Comparison of ENCODE assay signal across 29 mouse cellular contexts in genomic region chr11:100019466-100019865, GRCm38 (mm10). TPM values are rescaled to one million over a fixed set of nuclear protein-coding genes. Genes with fewer than 3 reads are reported as not detected.
DNase-seq lines count a peak whose midpoint lies in the region; ATAC-seq and TF ChIP-seq lines count a peak whose summit lies in the region.
"Had no signal": no experiment of that assay in that cellular context is flagged by ENCODE, and none has a peak within 500 bp of the region (broad histone marks: within the 10 kb centered on the region; RNA-seq: fewer than 3 reads in every experiment).

No protein-coding gene starts in this region.

- ATAC-seq in intestine, embryonic 14.5 days (replicated peaks; ENCODE audit: low FRiP score, low TSS enrichment, low read depth), result no peak
- ATAC-seq in intestine, embryonic 16.5 days, result no peak
- peak; percentile 44; the same call in 1 of the 2 replicates for ATAC-seq in lung, postnatal 0 days
- no peak for ATAC-seq in activated CD4-positive, CD25-positive, alpha-beta regulatory T cell, adult 4 months
- ATAC-seq: CD4-positive, CD25-positive, alpha-beta regulatory T cell, adult 4 months; Patski had no signal

- no peaks in the 10 kb centered on the region for H3K9me3 ChIP-seq in intestine, embryonic 14.5 days (ENCODE audit: control insufficient read depth, low read length)
- no peaks in the 10 kb centered on the region for H3K9me3 ChIP-seq in intestine, embryonic 16.5 days (ENCODE audit: control insufficient read depth, low read length)
- H3K9me3 ChIP-seq in lung, postnatal 0 days (ENCODE audit: low read length), result no peaks in the 10 kb centered on the region

- H3K9ac ChIP-seq in intestine, embryonic 14.5 days (ENCODE audit: low read length), result no peak overlapping the region
- no peak overlapping the region for H3K9ac ChIP-seq in intestine, embryonic 16.5 days (ENCODE audit: low read depth, low read length)
- H3K9ac ChIP-seq in lung, postnatal 0 days (replicated peaks; ENCODE audit: low read depth), result no peak overlapping the region

- no peak overlapping the region for H3K27ac ChIP-seq in intestine, embryonic 14.5 days (ENCODE audit: low read depth)
- no peak overlapping the region for H3K27ac ChIP-seq in intestine, embryonic 16.5 days (ENCODE audit: low read length)
- no peak overlapping the region for H3K27ac ChIP-seq in lung, postnatal 0 days (ENCODE audit: low read length)

- DNase-seq in heart, adult 11 months, result peak; percentile 56
- no peak for DNase-seq in heart, postnatal 36 days
- peak; percentile 15 for DNase-seq in intestine, embryonic 14.5 days (ENCODE audit: low spot score)
- DNase-seq in lung, postnatal 0 days (ENCODE audit: low spot score), result peak; percentile 79
- no peak for DNase-seq in lung, postnatal 36 days
- DNase-seq in adipocyte (ENCODE audit: low spot score), result peak; percentile 47
- DNase-seq: adrenal gland, adult 2 months; adrenal gland, adult 8-10 months; adrenal gland, postnatal 10 days; adrenal gland, postnatal 14 days; adrenal gland, postnatal 25 days; adrenal gland, postnatal 36 days; B cell, adult 2 months; cerebellum, adult 11 months; cerebellum, adult 11-12 months; cerebellum, adult 18-20 months; cerebellum, adult 2 months had no signal

- no peaks in the 10 kb centered on the region for H3K4me1 ChIP-seq in intestine, embryonic 14.5 days (replicated peaks; ENCODE audit: control insufficient read depth, insufficient read depth, low read length)
- no peaks in the 10 kb centered on the region for H3K4me1 ChIP-seq in intestine, embryonic 16.5 days (ENCODE audit: control insufficient read depth, insufficient read depth, low read length)
- H3K4me1 ChIP-seq in lung, postnatal 0 days (ENCODE audit: insufficient read depth, low read depth, low read length), result 0 out of 2 replicates have a peak, but pooled peaks cover 3% of the 10 kb centered on the region

- H3K36me3 ChIP-seq in intestine, embryonic 14.5 days (ENCODE audit: control insufficient read depth, insufficient read depth, low read length), result no peaks in the 10 kb centered on the region
- H3K36me3 ChIP-seq in intestine, embryonic 16.5 days (ENCODE audit: control insufficient read depth, insufficient read depth, low read length), result no peaks in the 10 kb centered on the region
- no peaks in the 10 kb centered on the region for H3K36me3 ChIP-seq in lung, postnatal 0 days (ENCODE audit: insufficient read depth, low read length)
- H3K36me3 ChIP-seq: G1E had no signal

- H3K4me3 ChIP-seq in intestine, embryonic 14.5 days (ENCODE audit: low read depth, low read length), result no peak overlapping the region
- no peak overlapping the region for H3K4me3 ChIP-seq in intestine, embryonic 16.5 days (ENCODE audit: low read length)
- H3K4me3 ChIP-seq in lung, postnatal 0 days (ENCODE audit: low read depth, low read length), result no peak overlapping the region

- no peak for TF ChIP-seq CTCF in lung, postnatal 0 days (IDR thresholded peaks at IDR 0.05)

- intact Hi-C loops in heart, postnatal 36 days (cut with DNase I), result no loop called here

- 87% methylated on average over 1 of the region's 1 CpGs for WGBS in intestine, embryonic 14.5 days
- WGBS in intestine, embryonic 16.5 days, result 88% methylated on average over 1 of the region's 1 CpGs
- 64% methylated on average over 1 of the region's 1 CpGs for WGBS in lung, postnatal 0 days

- H3K4me2 ChIP-seq in intestine, embryonic 14.5 days (ENCODE audit: low read length), result no peak overlapping the region
- no peak overlapping the region for H3K4me2 ChIP-seq in intestine, embryonic 16.5 days (ENCODE audit: low read depth, low read length)
- H3K4me2 ChIP-seq in lung, postnatal 0 days (replicated peaks; ENCODE audit: low read depth, low read length), result no peak overlapping the region

- TF ChIP-seq EP300 in lung, postnatal 0 days (IDR thresholded peaks at IDR 0.05), result 0 out of 2 replicates have a peak, but pooled peaks have one; percentile 14

- H3K27me3 ChIP-seq in intestine, embryonic 14.5 days (replicated peaks; ENCODE audit: control insufficient read depth, insufficient read depth, low read length), result no peaks in the 10 kb centered on the region
- H3K27me3 ChIP-seq in intestine, embryonic 16.5 days (replicated peaks; ENCODE audit: control insufficient read depth, insufficient read depth, low read length), result no peaks in the 10 kb centered on the region
- H3K27me3 ChIP-seq in lung, postnatal 0 days (replicated peaks; ENCODE audit: insufficient read depth, low read length), result no peaks in the 10 kb centered on the region
- H3K27me3 ChIP-seq: Patski had no signal

RNA-seq across cellular contexts. Expression of gene Krt33a, which starts 3.5 kb away (rescaled TPM):
- not detected for total RNA-seq in heart, postnatal 36 days (2021)
- polyA plus RNA-seq in intestine, embryonic 14.5 days (2014; fragmentation: Nextera tagmentation; extraction: Ambion mirVana), result not detected in 2 replicates
- polyA plus RNA-seq in intestine, embryonic 16.5 days (2015; fragmentation: Nextera tagmentation; extraction: Ambion mirVana), result not detected in 2 replicates
- 0.17 and 0.23 TPM in 2 replicates for polyA plus RNA-seq in lung, postnatal 0 days (2015; fragmentation: Nextera tagmentation; extraction: Ambion mirVana)
- polyA plus RNA-seq in activated CD4-positive, CD25-positive, alpha-beta regulatory T cell, adult 4 months (2017; shearing (Covaris generic)), result not detected
- total RNA-seq: adrenal gland, adult 18-20 months; adrenal gland, adult 2 months; adrenal gland, adult 8-10 months; adrenal gland, postnatal 10 days; adrenal gland, postnatal 14 days; adrenal gland, postnatal 25 days; adrenal gland, postnatal 36 days; adrenal gland, postnatal 4 days; CH12.LX; ES-E14; G1E; MEL had no signal
- polyA plus RNA-seq: adrenal gland, adult 2 months; brain, embryonic 14.5 days; CD4-positive, CD25-positive, alpha-beta regulatory T cell, adult 4 months; cerebellum, adult 2 months; G1E; Patski had no signal

RNA-seq across cellular contexts. Expression of gene Krt33b, which starts 10.2 kb away (rescaled TPM):
- total RNA-seq in heart, postnatal 36 days (2021), result not detected
- polyA plus RNA-seq in intestine, embryonic 14.5 days (2014; fragmentation: Nextera tagmentation; extraction: Ambion mirVana), result 0.11 TPM in 1 of 2 replicates, not detected in the other
- not detected in 2 replicates for polyA plus RNA-seq in intestine, embryonic 16.5 days (2015; fragmentation: Nextera tagmentation; extraction: Ambion mirVana)
- polyA plus RNA-seq in lung, postnatal 0 days (2015; fragmentation: Nextera tagmentation; extraction: Ambion mirVana), result 0.16 TPM in 1 of 2 replicates, not detected in the other
- polyA plus RNA-seq in activated CD4-positive, CD25-positive, alpha-beta regulatory T cell, adult 4 months (2017; shearing (Covaris generic)), result not detected
- total RNA-seq: adrenal gland, adult 18-20 months; adrenal gland, adult 2 months; adrenal gland, adult 8-10 months; adrenal gland, postnatal 10 days; adrenal gland, postnatal 14 days; adrenal gland, postnatal 25 days; adrenal gland, postnatal 36 days; adrenal gland, postnatal 4 days; CH12.LX; ES-E14; G1E; MEL had no signal
- polyA plus RNA-seq: adrenal gland, adult 2 months; C2C12; CD4-positive, CD25-positive, alpha-beta regulatory T cell, adult 4 months; cerebellum, adult 2 months; G1E had no signal

RNA-seq across cellular contexts. Expression of gene Krt34, which starts 21.9 kb away (rescaled TPM):
- not detected for total RNA-seq in heart, postnatal 36 days (2021)
- not detected in 2 replicates for polyA plus RNA-seq in intestine, embryonic 14.5 days (2014; fragmentation: Nextera tagmentation; extraction: Ambion mirVana)
- not detected in 2 replicates for polyA plus RNA-seq in intestine, embryonic 16.5 days (2015; fragmentation: Nextera tagmentation; extraction: Ambion mirVana)
- 0.11 and 0.18 TPM in 2 replicates for polyA plus RNA-seq in lung, postnatal 0 days (2015; fragmentation: Nextera tagmentation; extraction: Ambion mirVana)
- not detected for polyA plus RNA-seq in activated CD4-positive, CD25-positive, alpha-beta regulatory T cell, adult 4 months (2017; shearing (Covaris generic))
- total RNA-seq: adrenal gland, adult 18-20 months; adrenal gland, adult 2 months; adrenal gland, adult 8-10 months; adrenal gland, postnatal 10 days; adrenal gland, postnatal 14 days; adrenal gland, postnatal 25 days; adrenal gland, postnatal 36 days; adrenal gland, postnatal 4 days; CH12.LX; ES-E14; G1E; MEL had no signal
- polyA plus RNA-seq: adrenal gland, adult 2 months; brain, embryonic 14.5 days; C2C12; CD4-positive, CD25-positive, alpha-beta regulatory T cell, adult 4 months; cerebellum, adult 2 months; G1E; Patski had no signal

RNA-seq across cellular contexts. Expression of gene Krtap17-1, which starts 25.7 kb away (rescaled TPM):
- not detected for total RNA-seq in heart, postnatal 36 days (2021)
- not detected in 2 replicates for polyA plus RNA-seq in intestine, embryonic 14.5 days (2014; fragmentation: Nextera tagmentation; extraction: Ambion mirVana)
- polyA plus RNA-seq in intestine, embryonic 16.5 days (2015; fragmentation: Nextera tagmentation; extraction: Ambion mirVana), result not detected in 2 replicates
- polyA plus RNA-seq in lung, postnatal 0 days (2015; fragmentation: Nextera tagmentation; extraction: Ambion mirVana), result 8.4 and 11.5 TPM in 2 replicates
- not detected for polyA plus RNA-seq in activated CD4-positive, CD25-positive, alpha-beta regulatory T cell, adult 4 months (2017; shearing (Covaris generic))
- total RNA-seq: adrenal gland, adult 18-20 months; adrenal gland, adult 2 months; adrenal gland, adult 8-10 months; adrenal gland, postnatal 10 days; adrenal gland, postnatal 14 days; adrenal gland, postnatal 25 days; adrenal gland, postnatal 36 days; adrenal gland, postnatal 4 days; CH12.LX; ES-E14; G1E; MEL had no signal
- polyA plus RNA-seq: adrenal gland, adult 2 months; C2C12; CD4-positive, CD25-positive, alpha-beta regulatory T cell, adult 4 months; G1E; Patski had no signal

RNA-seq across cellular contexts. Expression of gene Krt31, which starts 30.9 kb away (rescaled TPM):
- not detected for total RNA-seq in heart, postnatal 36 days (2021)
- not detected in 2 replicates for polyA plus RNA-seq in intestine, embryonic 14.5 days (2014; fragmentation: Nextera tagmentation; extraction: Ambion mirVana)
- not detected in 2 replicates for polyA plus RNA-seq in intestine, embryonic 16.5 days (2015; fragmentation: Nextera tagmentation; extraction: Ambion mirVana)
- polyA plus RNA-seq in lung, postnatal 0 days (2015; fragmentation: Nextera tagmentation; extraction: Ambion mirVana), result not detected in 2 replicates
- not detected for polyA plus RNA-seq in activated CD4-positive, CD25-positive, alpha-beta regulatory T cell, adult 4 months (2017; shearing (Covaris generic))
- total RNA-seq: adrenal gland, adult 18-20 months; adrenal gland, adult 2 months; adrenal gland, adult 8-10 months; adrenal gland, postnatal 10 days; adrenal gland, postnatal 14 days; adrenal gland, postnatal 25 days; adrenal gland, postnatal 36 days; adrenal gland, postnatal 4 days; CH12.LX; ES-E14; G1E; MEL had no signal
- polyA plus RNA-seq: adrenal gland, adult 2 months; brain, embryonic 14.5 days; C2C12; CD4-positive, CD25-positive, alpha-beta regulatory T cell, adult 4 months; cerebellum, adult 2 months; G1E; Patski had no signal

Comparison
In these comparisons a context has a peak if more than half of its experiments do, and no peak if none do; other contexts are left out.
1. DNase-seq: peak in heart, adult 11 months (single experiment), intestine, embryonic 14.5 days (single experiment), lung, postnatal 0 days (single experiment) and adipocyte (single experiment); none in heart, postnatal 36 days (0 of 2) and lung, postnatal 36 days (single experiment).